Mouse (Mus musculus) small intestine, adult 2 months (tissue): ENCODE results near the gene Onecut3. TPM values are rescaled to one million over a fixed set of nuclear protein-coding genes. Genes with fewer than 3 reads are reported as not detected.
A peak's percentile ranks its signal among the peaks of the same experiment; 100 is the strongest.

Source experiments
- H3K27ac ChIP-seq: fragments of 200-500 bp; 2 replicates; pipeline ENCODE4 v1.5.1; 2012; ENCODE audit warnings: low read depth, low read length, control low read depth, inconsistent platforms; ENCODE audit not compliant: insufficient read depth
- H3K27me3 ChIP-seq: fragments of 200-500 bp; 2 replicates; pipeline ENCODE4 v1.6.1; 2012; ENCODE audit warnings: mild to moderate bottlenecking, moderate library complexity, low read length, inconsistent platforms; ENCODE audit not compliant: control insufficient read depth, insufficient read depth
- H3K36me3 ChIP-seq: fragments of 200-500 bp; 2 replicates; pipeline ENCODE4 v1.6.1; 2012; ENCODE audit warnings: mild to moderate bottlenecking, low read length, control low read depth, inconsistent platforms; ENCODE audit not compliant: control insufficient read depth, insufficient read depth
- H3K4me1 ChIP-seq: fragments of 200-500 bp; 2 replicates; pipeline ENCODE4 v1.6.1; 2012; ENCODE audit warnings: low read length, inconsistent platforms, mixed read lengths; ENCODE audit not compliant: control insufficient read depth, insufficient read depth, insufficient read length
- H3K4me3 ChIP-seq: fragments of 200-500 bp; 2 replicates; pipeline ENCODE4 v1.5.1; 2012; ENCODE audit warnings: low read depth, mild to moderate bottlenecking, control low read depth, inconsistent platforms, low read length, moderate library complexity
- CTCF ChIP-seq: fragments of 200-500 bp; IDR thresholded peaks from 2 replicates; pipeline ENCODE4 v1.5.1; 2012; ENCODE audit warnings: low read depth, mild to moderate bottlenecking, control low read depth, inconsistent platforms, low read length, moderate library complexity, mixed read lengths; ENCODE audit not compliant: insufficient replicate concordance, insufficient read length; ENCODE audit errors: extremely low read depth
- POLR2A ChIP-seq: fragments of 200-500 bp; IDR thresholded peaks from 2 replicates; pipeline ENCODE4 v1.6.1; 2012; ENCODE audit warnings: low read depth, mild to moderate bottlenecking, control low read depth, inconsistent platforms, low read length, moderate library complexity
- WGBS: fragments of 180-500 bp; shearing (Covaris S2); methylation state at CpG from one replicate; pipeline ENCODE4 v1.1.7; 2018; 5-methylcytosine and 5-hydroxymethylcytosine counted together
- polyA plus RNA-seq: library from polyadenylated mRNA; depleted of rRNA; stranded (reverse); fragments of >200 nt; gene quantifications from 2 replicates; pipeline ENCODE4 v1.2.3, GENCODE M21; 2012

Onecut3 gene
- polyA plus RNA-seq, 1 experiment, result 0.29 TPM

DNA sequence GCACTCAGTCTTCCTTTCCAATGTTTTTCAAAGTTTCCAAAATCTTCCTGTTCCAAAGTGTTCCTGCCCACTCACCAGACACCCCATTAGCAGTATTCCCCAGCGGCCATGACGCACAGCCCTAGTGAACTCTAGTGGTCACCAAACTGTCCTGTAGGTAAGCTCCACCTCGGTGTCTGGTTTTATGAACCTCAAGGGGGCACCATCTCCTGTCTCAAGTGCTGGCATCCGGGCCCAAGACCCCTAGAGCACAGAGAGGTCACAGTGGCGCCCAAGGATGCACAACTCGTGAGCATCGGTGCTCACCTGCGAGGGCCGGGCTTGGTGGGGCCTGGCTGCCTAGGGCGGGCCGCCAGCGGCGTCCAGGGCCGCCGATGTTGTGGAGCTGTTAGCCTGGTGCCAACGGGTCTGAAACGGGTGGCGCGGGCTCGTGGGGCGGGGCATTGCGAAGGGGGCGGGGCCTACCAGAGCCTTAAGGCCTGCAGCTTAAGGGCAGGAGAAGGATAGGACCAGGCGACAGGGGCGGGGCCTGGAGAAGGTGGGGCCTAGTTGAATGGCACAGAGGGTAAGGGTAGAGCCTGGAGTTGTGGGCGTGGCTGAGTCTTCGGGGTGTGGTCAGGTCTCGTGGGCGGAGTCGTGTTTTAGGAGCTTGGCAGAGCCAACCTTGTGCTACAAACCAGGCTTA is 44.2 kb downstream of the Onecut3 start, which contains the start of gene Atp8b3:
Gene Atp8b3, minus strand, starts transcription at position 415 of the 685 bp plus-strand sequence.
- WGBS, result 3% methylated on average over 30 of the region's 30 CpGs
- Histone ChIP-seq H3K36me3 (peaks cover 24% of the 10 kb centered on the region), H3K4me3 (peak within 1 kb of the TSS; percentile 29; the same call in 1 of the 2 replicates), H3K27ac (no peak within 1 kb of the TSS), H3K27me3 (peaks cover 7% of the 10 kb centered on the region), H3K4me1 (peaks cover 8% of the 10 kb centered on the region)
- TF ChIP-seq CTCF (no peak), POLR2A (no peak)

- Histone ChIP-seq H3K4me3 (no peak overlapping the region), H3K36me3 (peaks cover 30% of the 10 kb centered on the region), H3K4me1 (peaks cover 8% of the 10 kb centered on the region), H3K27ac (no peak overlapping the region), H3K27me3 (peaks cover 3% of the 10 kb centered on the region; the same call in 1 of the 2 replicates)
- no peak for TF ChIP-seq POLR2A
- TF ChIP-seq CTCF, result no peak
- WGBS, result 59% methylated on average over 5 of the region's 5 CpGs
Observed at GRCm38 (mm10) chr10:80539493-80539892, 44.9 kb downstream of the Onecut3 start.

DNA sequence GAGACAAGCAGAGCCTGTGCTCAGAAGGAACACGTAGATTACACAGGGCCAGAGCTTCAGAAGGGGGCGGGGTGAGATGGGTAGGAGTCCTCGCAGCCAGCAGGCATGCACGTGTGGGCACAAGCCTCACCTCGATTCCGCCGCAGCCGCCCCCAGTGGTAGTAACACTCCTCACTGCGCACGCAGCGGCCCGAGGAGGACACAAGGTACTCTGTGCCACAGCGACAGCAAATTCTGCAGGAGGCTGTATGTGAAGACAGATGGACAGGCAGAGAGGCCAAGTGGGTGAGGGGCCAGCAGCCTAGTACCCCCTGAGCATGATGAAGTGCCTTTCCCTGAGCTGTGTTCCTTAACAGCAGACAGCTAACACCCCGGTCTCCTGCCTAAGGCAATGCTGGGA is 49.2 kb downstream of the Onecut3 start:
- 93% methylated on average over 14 of the region's 14 CpGs for WGBS
- no peaks in the 10 kb centered on the region for H3K27me3 ChIP-seq
- H3K36me3 ChIP-seq, result peaks cover 67% of the 10 kb centered on the region
- H3K4me3 ChIP-seq, result no peak overlapping the region
- TF ChIP-seq CTCF, result no peak
- no peak for TF ChIP-seq POLR2A
- H3K27ac ChIP-seq, result no peak overlapping the region
- H3K4me1 ChIP-seq, result peaks cover under 1% of the 10 kb centered on the region; the same call in 1 of the 2 replicates

DNA sequence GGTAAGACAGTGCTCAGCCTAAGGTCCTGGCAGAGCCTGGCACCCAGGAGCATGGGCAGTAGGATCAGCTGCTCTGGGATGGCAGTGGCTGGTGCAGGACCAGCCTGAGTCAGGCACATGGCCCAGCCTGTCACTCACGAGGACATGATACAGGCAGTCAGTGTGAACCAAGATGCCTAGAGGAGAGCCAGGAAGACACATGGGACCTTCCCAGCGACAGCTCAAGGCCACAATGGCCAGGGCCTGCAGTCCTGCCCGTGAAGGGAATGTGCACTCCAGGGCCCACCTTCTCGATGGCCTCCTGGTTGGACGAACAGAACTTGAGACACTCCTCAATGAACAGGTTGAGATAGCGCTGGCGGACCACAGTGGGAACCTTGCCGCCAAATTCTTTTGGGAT is 51.0 kb downstream of the Onecut3 start:
- Histone ChIP-seq H3K36me3 (peaks cover 84% of the 10 kb centered on the region), H3K27ac (no peak overlapping the region), H3K4me1 (no peaks in the 10 kb centered on the region), H3K27me3 (no peaks in the 10 kb centered on the region), H3K4me3 (no peak overlapping the region)
- 88% methylated on average over 8 of the region's 8 CpGs for WGBS
- TF ChIP-seq CTCF (no peak), POLR2A (no peak)

- 85% methylated on average over 4 of the region's 4 CpGs for whole genome bisulfite sequencing
- H3K36me3 ChIP-seq, result peaks cover 83% of the 10 kb centered on the region
Observed at GRCm38 (mm10) chr10:80546945-80547344, 52.3 kb downstream of the Onecut3 start.

GRCm38 (mm10) chr10:80547539-80547938 is 52.9 kb downstream of the Onecut3 start:
- Histone ChIP-seq H3K36me3 (peaks cover 77% of the 10 kb centered on the region), H3K27me3 (no peaks in the 10 kb centered on the region), H3K27ac (no peak overlapping the region), H3K4me3 (no peak overlapping the region), H3K4me1 (no peaks in the 10 kb centered on the region)
- no peak for TF ChIP-seq POLR2A
- WGBS, result 92% methylated on average over 15 of the region's 15 CpGs

More at GRCm38 (mm10) chr10:80546945-80547344, 52.3 kb downstream of the Onecut3 start:
- Histone ChIP-seq H3K27me3 (no peaks in the 10 kb centered on the region), H3K4me1 (no peaks in the 10 kb centered on the region), H3K27ac (no peak overlapping the region), H3K4me3 (no peak overlapping the region)
- TF ChIP-seq POLR2A (no peak), CTCF (no peak)

GRCm38 (mm10) chr10:80548428-80549006 is 53.9 kb downstream of the Onecut3 start:
- Histone ChIP-seq H3K4me1 (no peaks in the 10 kb centered on the region), H3K27me3 (no peaks in the 10 kb centered on the region), H3K4me3 (no peak overlapping the region), H3K27ac (no peak overlapping the region), H3K36me3 (peaks cover 67% of the 10 kb centered on the region)
- TF ChIP-seq CTCF, result peak; percentile 74; the same call in 1 of the 2 replicates
- TF ChIP-seq POLR2A, result no peak
- WGBS, result 75% methylated on average over 10 of the region's 10 CpGs
